Comparison of ENCODE assay signal across 9 mouse cellular contexts in genomic region chr8:119430250-119430649, GRCm38 (mm10). TPM values are rescaled to one million over a fixed set of nuclear protein-coding genes. Genes with fewer than 3 reads are reported as not detected.
"Had no signal": no experiment of that assay in that cellular context is flagged by ENCODE, and none has a peak within 500 bp of the region (broad histone marks: within the 10 kb centered on the region; RNA-seq: fewer than 3 reads in every experiment).

No protein-coding gene starts in this region.

- H3K36me3 ChIP-seq: limb, embryonic 12.5 days; midbrain, embryonic 13.5 days; neural tube, embryonic 15.5 days had no signal

- H3K9me3 ChIP-seq: limb, embryonic 12.5 days; midbrain, embryonic 13.5 days; neural tube, embryonic 15.5 days had no signal

- H3K27me3 ChIP-seq: limb, embryonic 12.5 days; midbrain, embryonic 13.5 days; neural tube, embryonic 15.5 days had no signal

- H3K4me2 ChIP-seq: limb, embryonic 12.5 days; midbrain, embryonic 13.5 days; neural tube, embryonic 15.5 days had no signal

- H3K4me1 ChIP-seq: limb, embryonic 12.5 days; midbrain, embryonic 13.5 days; neural tube, embryonic 15.5 days had no signal

- H3K27ac ChIP-seq: layer of hippocampus, adult 2 months; limb, embryonic 12.5 days; midbrain, embryonic 13.5 days; neural tube, embryonic 15.5 days had no signal

- H3K4me3 ChIP-seq: layer of hippocampus, adult 2 months; limb, embryonic 12.5 days; midbrain, embryonic 13.5 days; neural tube, embryonic 15.5 days had no signal

- ATAC-seq: inflammation-experienced regulatory T-cells, adult 6 months; intestine, postnatal 0 days; midbrain, embryonic 13.5 days had no signal

- DNase-seq: right cerebral cortex, adult 18-20 months; right cerebral cortex, postnatal 25 days; thymus, postnatal 14 days had no signal

- H3K9ac ChIP-seq: limb, embryonic 12.5 days; midbrain, embryonic 13.5 days; neural tube, embryonic 15.5 days had no signal

RNA-seq across cellular contexts. Expression of gene Necab2, which starts 16.3 kb away (rescaled TPM):
- polyA plus RNA-seq: inflammation-experienced regulatory T-cells, adult 6 months had no signal
